Mouse (Mus musculus) heart, adult 9 months (tissue): ENCODE results near the gene Srp54b.
"Not testable (repeated sequence)": the region's sequence is repeated elsewhere in the genome, so short reads cannot be mapped to it uniquely, and the experiment has no call there.

Experiments used
- DNase-seq, 2 experiments: peaks; one replicate each; pipeline ENCODE4 v3.0.0; 2022; ENCODE audit warnings: low spot score in 2 of 2

Gene Srp54b

DNA sequence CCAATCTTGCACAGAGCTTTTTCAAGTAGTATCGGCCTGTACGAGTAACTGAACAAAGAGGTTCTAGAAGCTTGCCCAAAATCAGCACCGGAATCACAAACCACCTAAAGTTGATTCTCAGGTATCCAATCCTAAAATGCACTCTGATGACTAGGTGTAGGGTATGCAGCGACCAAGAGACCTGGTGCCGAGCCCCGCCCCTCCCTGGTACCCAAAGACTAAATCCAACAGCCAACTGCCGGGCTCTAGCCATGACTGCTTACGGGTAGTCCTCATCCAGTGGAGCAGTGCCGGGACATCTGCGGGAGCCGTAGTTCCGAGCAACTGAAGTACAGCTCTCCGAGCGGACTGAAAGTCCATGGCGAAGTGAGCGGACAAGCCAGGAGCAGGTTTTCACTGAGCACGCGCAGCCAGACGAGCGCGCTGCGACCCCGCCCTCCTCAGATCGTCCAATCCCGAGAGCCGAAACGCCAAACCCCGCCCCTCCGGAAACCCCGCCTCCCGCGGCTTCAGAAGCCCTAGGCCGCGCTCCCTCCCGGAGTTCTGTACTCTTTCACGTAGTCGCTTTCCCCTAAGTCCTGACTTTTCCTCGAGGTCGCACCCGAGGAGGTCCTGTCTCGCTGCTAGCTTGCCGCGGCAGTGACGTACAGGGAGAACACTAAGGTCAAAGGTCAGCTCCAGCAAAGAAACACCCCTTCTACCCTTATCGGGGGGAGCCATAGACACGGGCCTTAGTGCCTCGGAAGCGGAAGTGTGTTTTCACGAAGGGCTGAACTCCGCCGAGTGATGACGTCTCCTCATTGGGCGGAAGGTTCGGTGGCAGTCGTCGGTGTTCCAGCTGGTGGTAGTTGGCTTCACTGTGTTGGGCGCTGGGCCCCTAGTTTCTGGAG, at the start of gene Srp54b:
Gene Srp54b, plus strand, starts transcription at position 546 of the 890 bp plus-strand sequence.
- not testable (repeated sequence) for DNase-seq

DNA sequence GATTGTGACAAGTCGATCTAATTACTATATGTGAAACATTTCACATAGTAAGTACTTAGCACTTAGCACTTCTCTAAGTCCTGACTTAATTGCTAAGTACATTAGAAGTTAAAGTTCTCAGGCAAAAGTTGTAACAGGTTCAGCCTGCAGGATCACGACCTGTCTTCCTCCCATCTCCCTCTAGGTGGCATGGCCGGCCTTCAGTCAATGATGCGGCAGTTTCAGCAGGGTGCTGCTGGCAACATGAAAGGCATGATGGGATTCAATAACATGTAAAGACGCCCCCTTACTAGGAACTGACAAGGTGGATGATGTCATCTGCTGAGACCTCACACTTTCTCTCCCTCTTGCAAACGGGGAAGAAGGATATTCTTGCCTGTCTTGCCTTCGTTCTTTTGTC, 42.3 kb upstream of the Srp54b start:
- not testable (repeated sequence) for DNase-seq

DNA sequence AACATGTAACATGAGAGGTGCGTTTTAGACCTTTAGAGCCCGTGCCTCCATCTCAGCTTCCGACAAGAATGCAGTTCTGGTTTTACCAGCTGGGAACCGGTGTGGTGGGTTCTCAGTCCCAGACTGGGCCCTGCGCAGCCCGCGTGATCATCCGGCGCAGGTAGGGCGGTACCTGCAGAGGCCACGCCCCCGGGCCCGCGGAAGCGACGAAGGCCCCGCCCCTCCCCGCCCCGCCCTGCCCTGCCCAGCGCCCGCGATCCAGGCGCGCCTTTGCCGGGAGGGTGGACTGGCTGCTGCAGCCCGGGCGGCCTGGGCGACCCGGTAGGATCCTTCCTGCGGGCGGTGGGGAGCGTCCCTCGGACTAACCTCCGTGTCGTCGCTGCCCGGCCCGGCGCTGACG, 30.7 kb upstream of the Srp54b start, which contains the start of gene Fam177a:
Gene Fam177a, plus strand, starts transcription at position 228 of the 400 bp plus-strand sequence.
- DNase-seq = not testable (repeated sequence)

DNA sequence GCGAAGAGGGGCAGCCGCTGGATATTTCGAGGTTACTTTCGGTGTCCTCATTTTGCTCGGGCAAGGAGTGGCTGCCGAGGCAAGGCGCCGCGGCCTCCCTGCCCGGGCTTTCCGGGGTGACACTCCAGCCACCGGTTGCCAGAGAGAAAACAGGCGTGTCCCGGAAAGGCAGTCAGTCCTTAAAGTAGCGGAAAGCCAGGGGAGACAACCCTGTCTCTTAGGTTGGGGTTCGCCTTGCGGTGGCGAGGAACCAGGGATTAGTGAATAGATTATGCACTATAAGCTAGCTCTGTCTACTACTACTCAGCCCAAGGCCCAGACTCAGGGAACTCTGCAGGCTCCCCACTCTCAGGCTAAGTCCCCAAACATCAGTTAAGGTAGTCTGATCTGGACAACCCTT, 30.2 kb upstream of the Srp54b start:
- not testable (repeated sequence) for DNase-seq

DNA sequence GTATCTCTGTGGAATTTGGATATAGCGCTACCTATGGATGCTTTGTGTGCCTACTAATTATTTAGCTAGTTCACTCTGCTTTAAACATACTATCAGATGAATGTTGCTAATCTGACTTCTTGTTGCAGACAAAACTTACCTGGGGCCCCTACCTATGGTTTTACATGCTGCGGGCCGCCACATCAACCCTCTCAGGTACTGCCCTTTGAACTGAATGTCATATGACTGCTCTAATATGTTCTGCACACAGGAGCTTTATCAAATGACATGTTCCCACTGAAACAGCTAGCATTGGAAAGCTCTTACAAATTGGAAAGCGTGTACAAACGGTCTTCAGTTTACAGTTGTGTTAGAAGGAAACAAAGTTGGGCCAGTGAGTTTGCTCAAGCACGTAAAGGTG, 19.4 kb upstream of the Srp54b start:
- DNase-seq = not testable (repeated sequence)

DNA sequence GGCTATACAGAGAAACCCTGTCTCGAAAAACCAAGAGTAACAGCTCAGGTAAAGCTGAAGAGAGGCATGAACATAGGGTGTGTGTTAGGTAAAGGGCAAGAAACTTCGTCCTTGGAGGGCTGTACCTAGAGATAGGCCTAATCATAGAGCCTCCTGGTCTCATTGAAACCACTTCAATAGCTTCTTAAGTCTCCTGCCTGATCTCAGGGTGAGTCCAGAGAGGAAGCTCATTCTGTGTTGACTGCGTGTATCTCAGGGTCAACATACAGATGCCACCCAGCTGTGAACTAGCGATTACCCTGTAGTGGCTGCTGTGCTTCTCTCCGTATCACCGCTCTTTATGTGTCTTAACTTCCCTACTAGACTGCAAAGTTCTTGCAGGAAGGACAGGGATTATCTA, 17.0 kb upstream of the Srp54b start:
- not testable (repeated sequence) for DNase-seq

DNA sequence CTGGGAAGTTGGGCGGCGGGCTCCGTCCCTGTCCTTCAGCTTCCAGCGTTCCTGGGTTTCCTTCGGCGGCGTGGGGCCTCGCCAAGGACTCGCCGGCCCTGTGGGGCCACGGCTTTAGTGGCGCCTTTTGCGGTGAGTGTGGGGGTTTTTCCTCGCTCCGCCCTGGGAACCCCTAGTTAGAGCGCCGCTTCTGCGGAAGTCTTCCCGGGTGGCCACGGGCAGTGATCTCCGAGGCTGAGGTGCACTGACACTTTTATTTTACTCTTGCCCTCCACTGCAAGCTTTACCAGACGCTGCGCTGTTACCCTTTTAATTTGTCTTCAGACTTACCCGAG, 512 bp downstream of the Srp54b start:
- not testable (repeated sequence) for DNase-seq

DNA sequence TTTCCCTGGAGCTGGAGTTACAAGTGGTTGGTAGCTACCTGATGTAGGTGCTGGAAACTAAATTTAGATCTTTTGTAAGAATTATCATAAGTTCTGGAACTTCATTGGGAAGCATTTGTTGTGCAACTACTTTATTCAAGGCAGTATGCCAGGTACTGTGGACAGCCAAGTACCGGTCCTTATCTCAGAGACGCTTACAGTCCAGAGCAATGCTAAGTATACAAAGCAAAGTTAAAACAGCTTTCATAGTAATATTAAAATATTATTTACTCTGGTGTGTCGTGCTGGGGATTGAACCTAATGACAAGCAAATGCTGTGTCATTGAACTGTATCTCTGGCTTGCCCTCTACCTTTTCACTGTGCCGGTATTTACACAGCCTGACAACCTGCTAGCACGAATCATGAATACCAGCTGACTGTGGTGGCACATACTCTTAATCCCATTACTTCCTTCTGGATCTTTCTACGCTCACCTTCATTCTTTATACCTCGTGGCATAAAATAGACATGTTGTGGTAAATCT, 12.2 kb downstream of the Srp54b start:
- not testable (repeated sequence) for DNase-seq

DNA sequence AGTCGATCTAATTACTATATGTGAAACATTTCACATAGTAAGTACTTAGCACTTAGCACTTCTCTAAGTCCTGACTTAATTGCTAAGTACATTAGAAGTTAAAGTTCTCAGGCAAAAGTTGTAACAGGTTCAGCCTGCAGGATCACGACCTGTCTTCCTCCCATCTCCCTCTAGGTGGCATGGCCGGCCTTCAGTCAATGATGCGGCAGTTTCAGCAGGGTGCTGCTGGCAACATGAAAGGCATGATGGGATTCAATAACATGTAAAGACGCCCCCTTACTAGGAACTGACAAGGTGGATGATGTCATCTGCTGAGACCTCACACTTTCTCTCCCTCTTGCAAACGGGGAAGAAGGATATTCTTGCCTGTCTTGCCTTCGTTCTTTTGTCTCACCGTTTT, 32.8 kb downstream of the Srp54b start:
- not testable (repeated sequence) for DNase-seq

DNA sequence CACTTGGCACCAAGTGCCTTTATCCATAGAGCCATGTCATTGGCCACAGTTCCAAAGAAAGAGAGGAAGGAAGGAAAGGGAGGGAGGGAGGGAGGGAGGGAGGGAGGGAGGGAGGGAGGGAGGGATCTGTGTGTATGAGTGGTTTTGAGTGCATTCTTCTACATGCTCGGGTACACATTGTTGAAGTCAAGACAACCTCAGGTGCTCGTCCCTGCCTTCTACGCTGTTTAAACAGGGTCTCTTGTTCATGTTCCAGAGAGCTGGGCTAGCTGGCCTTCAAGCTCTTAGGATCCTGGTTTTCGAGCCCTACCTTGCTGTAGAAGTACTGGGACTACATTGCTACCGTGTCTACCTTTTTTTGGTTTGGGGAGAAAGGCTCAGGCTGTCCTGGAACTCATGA, 34.2 kb downstream of the Srp54b start:
- DNase-seq = not testable (repeated sequence)

DNA sequence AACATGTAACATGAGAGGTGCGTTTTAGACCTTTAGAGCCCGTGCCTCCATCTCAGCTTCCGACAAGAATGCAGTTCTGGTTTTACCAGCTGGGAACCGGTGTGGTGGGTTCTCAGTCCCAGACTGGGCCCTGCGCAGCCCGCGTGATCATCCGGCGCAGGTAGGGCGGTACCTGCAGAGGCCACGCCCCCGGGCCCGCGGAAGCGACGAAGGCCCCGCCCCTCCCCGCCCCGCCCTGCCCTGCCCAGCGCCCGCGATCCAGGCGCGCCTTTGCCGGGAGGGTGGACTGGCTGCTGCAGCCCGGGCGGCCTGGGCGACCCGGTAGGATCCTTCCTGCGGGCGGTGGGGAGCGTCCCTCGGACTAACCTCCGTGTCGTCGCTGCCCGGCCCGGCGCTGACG, 44.4 kb downstream of the Srp54b start, which contains the start of gene 1700047I17Rik2:
Gene 1700047I17Rik2, plus strand, starts transcription at position 287 of the 400 bp plus-strand sequence.
- not testable (repeated sequence) for DNase-seq

DNA sequence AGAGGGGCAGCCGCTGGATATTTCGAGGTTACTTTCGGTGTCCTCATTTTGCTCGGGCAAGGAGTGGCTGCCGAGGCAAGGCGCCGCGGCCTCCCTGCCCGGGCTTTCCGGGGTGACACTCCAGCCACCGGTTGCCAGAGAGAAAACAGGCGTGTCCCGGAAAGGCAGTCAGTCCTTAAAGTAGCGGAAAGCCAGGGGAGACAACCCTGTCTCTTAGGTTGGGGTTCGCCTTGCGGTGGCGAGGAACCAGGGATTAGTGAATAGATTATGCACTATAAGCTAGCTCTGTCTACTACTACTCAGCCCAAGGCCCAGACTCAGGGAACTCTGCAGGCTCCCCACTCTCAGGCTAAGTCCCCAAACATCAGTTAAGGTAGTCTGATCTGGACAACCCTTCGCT, 44.9 kb downstream of the Srp54b start:
- not testable (repeated sequence) for DNase-seq

DNA sequence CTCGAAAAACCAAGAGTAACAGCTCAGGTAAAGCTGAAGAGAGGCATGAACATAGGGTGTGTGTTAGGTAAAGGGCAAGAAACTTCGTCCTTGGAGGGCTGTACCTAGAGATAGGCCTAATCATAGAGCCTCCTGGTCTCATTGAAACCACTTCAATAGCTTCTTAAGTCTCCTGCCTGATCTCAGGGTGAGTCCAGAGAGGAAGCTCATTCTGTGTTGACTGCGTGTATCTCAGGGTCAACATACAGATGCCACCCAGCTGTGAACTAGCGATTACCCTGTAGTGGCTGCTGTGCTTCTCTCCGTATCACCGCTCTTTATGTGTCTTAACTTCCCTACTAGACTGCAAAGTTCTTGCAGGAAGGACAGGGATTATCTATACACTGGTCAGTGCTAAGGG, 58.0 kb downstream of the Srp54b start:
- DNase-seq = not testable (repeated sequence)

DNA sequence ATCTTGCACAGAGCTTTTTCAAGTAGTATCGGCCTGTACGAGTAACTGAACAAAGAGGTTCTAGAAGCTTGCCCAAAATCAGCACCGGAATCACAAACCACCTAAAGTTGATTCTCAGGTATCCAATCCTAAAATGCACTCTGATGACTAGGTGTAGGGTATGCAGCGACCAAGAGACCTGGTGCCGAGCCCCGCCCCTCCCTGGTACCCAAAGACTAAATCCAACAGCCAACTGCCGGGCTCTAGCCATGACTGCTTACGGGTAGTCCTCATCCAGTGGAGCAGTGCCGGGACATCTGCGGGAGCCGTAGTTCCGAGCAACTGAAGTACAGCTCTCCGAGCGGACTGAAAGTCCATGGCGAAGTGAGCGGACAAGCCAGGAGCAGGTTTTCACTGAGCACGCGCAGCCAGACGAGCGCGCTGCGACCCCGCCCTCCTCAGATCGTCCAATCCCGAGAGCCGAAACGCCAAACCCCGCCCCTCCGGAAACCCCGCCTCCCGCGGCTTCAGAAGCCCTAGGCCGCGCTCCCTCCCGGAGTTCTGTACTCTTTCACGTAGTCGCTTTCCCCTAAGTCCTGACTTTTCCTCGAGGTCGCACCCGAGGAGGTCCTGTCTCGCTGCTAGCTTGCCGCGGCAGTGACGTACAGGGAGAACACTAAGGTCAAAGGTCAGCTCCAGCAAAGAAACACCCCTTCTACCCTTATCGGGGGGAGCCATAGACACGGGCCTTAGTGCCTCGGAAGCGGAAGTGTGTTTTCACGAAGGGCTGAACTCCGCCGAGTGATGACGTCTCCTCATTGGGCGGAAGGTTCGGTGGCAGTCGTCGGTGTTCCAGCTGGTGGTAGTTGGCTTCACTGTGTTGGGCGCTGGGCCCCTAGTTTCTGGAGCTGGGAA, 75.0 kb downstream of the Srp54b start, which contains the start of gene Srp54c:
Gene Srp54c, plus strand, starts transcription at position 543 of the 894 bp plus-strand sequence.
- DNase-seq = not testable (repeated sequence)

DNA sequence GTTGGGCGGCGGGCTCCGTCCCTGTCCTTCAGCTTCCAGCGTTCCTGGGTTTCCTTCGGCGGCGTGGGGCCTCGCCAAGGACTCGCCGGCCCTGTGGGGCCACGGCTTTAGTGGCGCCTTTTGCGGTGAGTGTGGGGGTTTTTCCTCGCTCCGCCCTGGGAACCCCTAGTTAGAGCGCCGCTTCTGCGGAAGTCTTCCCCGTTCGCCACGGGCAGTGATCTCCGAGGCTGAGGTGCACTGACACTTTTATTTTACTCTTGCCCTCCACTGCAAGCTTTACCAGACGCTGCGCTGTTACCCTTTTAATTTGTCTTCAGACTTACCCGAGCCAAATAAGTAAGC, 75.6 kb downstream of the Srp54b start:
- DNase-seq = peak in 1 of 2 experiments; percentile 0
